Mouse (Mus musculus) 3T3-L1 (cell line): ENCODE data around the gene Mttp.

ENCODE experiments used
- DNase-seq: peaks from one replicate; pipeline ENCODE4 v3.0.0-alpha.2; 2015; ENCODE audit warnings: low read depth, low spot score

Gene Mttp

GRCm38 (mm10) chr3:138053969-138054368 lies 90.8 kb downstream of the Mttp start:
- peak; percentile 78 for DNase-seq

- DNase-seq = peak; percentile 59
These were observed 93.3 kb downstream of the Mttp start for GRCm38 (mm10) chr3:138051431-138051830.

- DNase-seq = peak; percentile 43
These were observed 94.0 kb downstream of the Mttp start for GRCm38 (mm10) chr3:138050772-138051171.

GRCm38 (mm10) chr3:138049555-138049954 lies 95.2 kb downstream of the Mttp start:
- DNase-seq = no peak

GRCm38 (mm10) chr3:138043316-138043715 lies 101.5 kb downstream of the Mttp start:
- no peak for DNase-seq

GRCm38 (mm10) chr3:138041591-138042301 lies 103.0 kb downstream of the Mttp start:
- DNase-seq = no peak

GRCm38 (mm10) chr3:138040938-138041337 lies 103.8 kb downstream of the Mttp start:
- no peak for DNase-seq
